Mouse (Mus musculus) WW6 (cell line): ENCODE data around the gene Sema3b.

Experiments
- DNase-seq: peaks from one replicate; pipeline ENCODE4 v3.0.0-alpha.2; 2013; ENCODE audit warnings: low read depth, low spot score

Sema3b gene

GRCm38 (mm10) chr9:107548820-107549219 is 60.2 kb downstream of the Sema3b start:
- no peak for DNase-seq

- DNase-seq = no peak
Observed at GRCm38 (mm10) chr9:107547957-107548356, 61.1 kb downstream of the Sema3b start.
